Mouse (Mus musculus) MEL (cell line): Measurements from ENCODE around the gene Isy1. TPM values are rescaled to one million over a fixed set of nuclear protein-coding genes. Genes with fewer than 3 reads are reported as not detected.

ENCODE experiments used
- DNase-seq: peaks from one replicate; pipeline ENCODE4 v3.0.0; 2011; ENCODE audit warnings: low read depth, low spot score
- H3K27ac ChIP-seq: 2 replicates; pipeline ENCODE4 v1.5.1; 2012; ENCODE audit warnings: low read depth, mild to moderate bottlenecking, control low read depth, low read length, moderate library complexity; ENCODE audit not compliant: control insufficient read depth
- H3K27me3 ChIP-seq, 2 experiments: fragments of 150-350 bp in 1 of 2; sonication (generic) in 1 of 2; 2 replicates each; pipeline ENCODE4 v1.6.1; 2012; ENCODE audit warnings: low read length in 2 of 2, mild to moderate bottlenecking in 2 of 2, improper control_type of control experiment in 1 of 2, moderate library complexity in 1 of 2; ENCODE audit not compliant: insufficient read depth in 2 of 2, control insufficient read depth in 1 of 2
- H3K36me3 ChIP-seq, 2 experiments: 2 replicates each; pipeline ENCODE4 v1.6.1; 2012 to 2014; ENCODE audit warnings: low read length in 2 of 2, improper control_type of control experiment in 1 of 2, inconsistent platforms in 1 of 2, mild to moderate bottlenecking in 1 of 2; ENCODE audit not compliant: insufficient read depth in 2 of 2, control insufficient read depth in 1 of 2
- H3K4me1 ChIP-seq, 2 experiments: fragments of 150-350 bp in 1 of 2; sonication (generic) in 1 of 2; 2 replicates each; pipeline ENCODE4 v1.6.1; 2012; ENCODE audit warnings: low read length in 2 of 2, improper control_type of control experiment in 1 of 2, mild to moderate bottlenecking in 1 of 2; ENCODE audit not compliant: insufficient read depth in 2 of 2, control insufficient read depth in 1 of 2
- H3K4me3 ChIP-seq, 2 experiments: fragments of 150-350 bp in 1 of 2; sonication (generic) in 1 of 2; 2 replicates each; pipeline ENCODE4 v1.5.1; 2012; ENCODE audit warnings: low read depth in 2 of 2, low read length in 2 of 2, mild to moderate bottlenecking in 2 of 2, moderate library complexity in 2 of 2, control low read depth in 1 of 2, improper control_type of control experiment in 1 of 2; ENCODE audit not compliant: control insufficient read depth in 1 of 2, insufficient read depth in 1 of 2
- H3K79me2 ChIP-seq: 2 replicates; pipeline ENCODE4 v1.6.1; 2012; ENCODE audit warnings: mild to moderate bottlenecking, low read length, moderate library complexity; ENCODE audit not compliant: control insufficient read depth, poor library complexity, insufficient read depth
- H3K9ac ChIP-seq: 2 replicates; pipeline ENCODE4 v1.6.1; 2012; ENCODE audit warnings: low read depth, mild to moderate bottlenecking, control low read depth, low read length, moderate library complexity; ENCODE audit not compliant: control insufficient read depth, poor library complexity, severe bottlenecking
- H3K9me3 ChIP-seq: fragments of 150-350 bp; sonication (generic); replicated peaks from 2 replicates; pipeline ENCODE4 v1.6.1; 2012; ENCODE audit warnings: mild to moderate bottlenecking, low read length, improper control_type of control experiment, moderate library complexity; ENCODE audit not compliant: insufficient read depth
- E2F4 ChIP-seq: IDR thresholded peaks from 2 replicates; pipeline ENCODE4 v1.6.1; 2011; ENCODE audit warnings: low read depth, low read length, improper control_type of control experiment, borderline replicate concordance
- ELF1 ChIP-seq: IDR thresholded peaks from 2 replicates; pipeline ENCODE4 v1.6.1; 2014; ENCODE audit warnings: low read depth, mild to moderate bottlenecking, inconsistent platforms, low read length, improper control_type of control experiment, moderate library complexity
- EP300 ChIP-seq, 2 experiments: IDR thresholded peaks; 2 replicates each; pipeline ENCODE4 v1.6.1; 2011; ENCODE audit warnings: improper control_type of control experiment in 2 of 2, low read length in 2 of 2, low read depth in 1 of 2, mild to moderate bottlenecking in 1 of 2
- ETS1 ChIP-seq: IDR thresholded peaks from 2 replicates; pipeline ENCODE4 v1.6.1; 2012; ENCODE audit warnings: low read depth, mild to moderate bottlenecking, inconsistent platforms, low read length, improper control_type of control experiment, moderate library complexity
- GABPA ChIP-seq: IDR thresholded peaks from 2 replicates; pipeline ENCODE4 v1.6.1; 2012; ENCODE audit warnings: low read depth, mild to moderate bottlenecking, inconsistent platforms, low read length, improper control_type of control experiment, moderate library complexity
- GATA1 ChIP-seq: IDR thresholded peaks from 2 replicates; pipeline ENCODE4 v1.6.1; 2011; ENCODE audit warnings: low read depth, low read length, improper control_type of control experiment
- JUND ChIP-seq: IDR thresholded peaks from 2 replicates; pipeline ENCODE4 v1.6.1; 2011; ENCODE audit warnings: low read depth, mild to moderate bottlenecking, improper control_type of control experiment, low read length
- KAT2A ChIP-seq: conservative IDR thresholded peaks from 2 replicates; pipeline ENCODE4 v1.6.1; 2012; ENCODE audit warnings: low read depth, low read length, improper control_type of control experiment, inconsistent platforms
- MAFK ChIP-seq: IDR thresholded peaks from 2 replicates; pipeline ENCODE4 v1.6.1; 2011; ENCODE audit warnings: low read depth, mild to moderate bottlenecking, low read length, improper control_type of control experiment, borderline replicate concordance
- MAX ChIP-seq: IDR thresholded peaks from 2 replicates; pipeline ENCODE4 v1.6.1; 2011; ENCODE audit warnings: low read length, improper control_type of control experiment
- MEF2A ChIP-seq: IDR thresholded peaks from 2 replicates; pipeline ENCODE4 v1.6.1; 2014; ENCODE audit warnings: low read depth, mild to moderate bottlenecking, inconsistent platforms, low read length, improper control_type of control experiment; ENCODE audit not compliant: poor library complexity, insufficient replicate concordance, severe bottlenecking; ENCODE audit errors: extremely low read depth
- MXI1 ChIP-seq: IDR thresholded peaks from 2 replicates; pipeline ENCODE4 v1.6.1; 2011; ENCODE audit warnings: mild to moderate bottlenecking, low read depth, low read length, improper control_type of control experiment
- MYB ChIP-seq: IDR thresholded peaks from 2 replicates; pipeline ENCODE4 v1.6.1; 2011; ENCODE audit warnings: mild to moderate bottlenecking, low read depth, low read length, improper control_type of control experiment
- MYC ChIP-seq: IDR thresholded peaks from 2 replicates; pipeline ENCODE4 v1.6.1; 2011; ENCODE audit warnings: low read depth, mild to moderate bottlenecking, low read length, improper control_type of control experiment, moderate library complexity
- NELFE ChIP-seq: IDR thresholded peaks from 2 replicates; pipeline ENCODE4 v1.6.1; 2011; ENCODE audit warnings: low read depth, low read length, improper control_type of control experiment
- NRF1 ChIP-seq: IDR thresholded peaks from 2 replicates; pipeline ENCODE4 v1.6.1; 2014; ENCODE audit warnings: low read depth, mild to moderate bottlenecking, inconsistent platforms, low read length, improper control_type of control experiment, moderate library complexity; ENCODE audit not compliant: poor library complexity, insufficient read depth, severe bottlenecking
- RCOR1 ChIP-seq: IDR thresholded peaks from 2 replicates; pipeline ENCODE4 v1.6.1; 2012; ENCODE audit warnings: low read depth, mild to moderate bottlenecking, inconsistent platforms, low read length, improper control_type of control experiment
- SIN3A ChIP-seq: IDR thresholded peaks from 2 replicates; pipeline ENCODE4 v1.6.1; 2012; ENCODE audit warnings: low read length, improper control_type of control experiment, inconsistent platforms
- TCF12 ChIP-seq: IDR thresholded peaks from 2 replicates; pipeline ENCODE4 v1.6.1; 2014; ENCODE audit warnings: low read depth, mild to moderate bottlenecking, inconsistent platforms, low read length, improper control_type of control experiment, moderate library complexity
- USF2 ChIP-seq, 2 experiments: IDR thresholded peaks; 2 replicates each; pipeline ENCODE4 v1.6.1; 2011 to 2012; ENCODE audit warnings: improper control_type of control experiment in 2 of 2, low read length in 2 of 2, borderline replicate concordance in 1 of 2, inconsistent platforms in 1 of 2, low read depth in 1 of 2, mild to moderate bottlenecking in 1 of 2; ENCODE audit not compliant: insufficient read depth in 1 of 2
- ZC3H11A ChIP-seq: IDR thresholded peaks from 2 replicates; pipeline ENCODE4 v1.6.1; 2012; ENCODE audit warnings: low read depth, mild to moderate bottlenecking, inconsistent platforms, low read length, improper control_type of control experiment
- ZMIZ1 ChIP-seq: IDR thresholded peaks from 2 replicates; pipeline ENCODE4 v1.6.1; 2012; ENCODE audit warnings: low read depth, mild to moderate bottlenecking, inconsistent platforms, low read length, improper control_type of control experiment, moderate library complexity
- polyA plus RNA-seq, 2 experiments: library from polyadenylated mRNA; stranded (reverse) in 1 of 2; unstranded in 1 of 2; fragments of >175 nt in 1 of 2; fragments of >200 nt in 1 of 2; gene quantifications; 2 replicates each; pipeline versions ENCODE4 v1.2.1 to v1.2.4; 2012; ENCODE audit warnings: low replicate concordance in 2 of 2, low read depth in 1 of 2; ENCODE audit not compliant: insufficient read length in 2 of 2, insufficient read depth in 1 of 2, missing spikeins in 1 of 2
- total RNA-seq: library from RNA; depleted of rRNA; stranded (reverse); fragments of 300-350 nt; gene quantifications from 2 replicates; pipeline ENCODE4 v1.2.3, GENCODE M21; 2012

Isy1 gene
- total and polyA plus RNA-seq, 3 experiments, result 64.5 to 115 TPM; not detected in 1

- Histone ChIP-seq H3K9ac (no peak overlapping the region), H3K36me3 (peaks cover 0 to 16% of the 10 kb centered on the region in 2 experiments; a peak in 2 of 4 replicates), H3K27ac (no peak overlapping the region), H3K79me2 (no peaks in the 10 kb centered on the region; the same call in 1 of the 2 replicates), H3K4me1 (peaks cover 6 to 8% of the 10 kb centered on the region in 2 experiments; a peak in 2 of 4 replicates), H3K9me3 (no peaks in the 10 kb centered on the region), H3K4me3 (no peak overlapping the region), H3K27me3 (no peaks in the 10 kb centered on the region)
- no peak for DNase-seq
- TF ChIP-seq TCF12 (no peak), KAT2A (no peak), MYC (no peak), NELFE (no peak)
These were observed 34.6 kb downstream of the Isy1 start for GRCm38 (mm10) chr6:87804036-87804435.

GRCm38 (mm10) chr6:87802462-87802861 is 36.1 kb downstream of the Isy1 start:
- Histone ChIP-seq H3K36me3 (peaks cover 0 to 5% of the 10 kb centered on the region in 2 experiments; a peak in 2 of 4 replicates), H3K27ac (no peak overlapping the region), H3K79me2 (no peaks in the 10 kb centered on the region), H3K4me1 (peaks cover 4% of the 10 kb centered on the region in 2 experiments; a peak in 2 of 4 replicates), H3K9me3 (no peaks in the 10 kb centered on the region), H3K9ac (no peak overlapping the region), H3K4me3 (no peak overlapping the region), H3K27me3 (no peaks in the 10 kb centered on the region)
- DNase-seq, result no peak
- no peak for TF ChIP-seq NELFE
- TF ChIP-seq KAT2A, result no peak
- no peak for TF ChIP-seq MYC
- no peak for TF ChIP-seq EP300 (IDR thresholded peaks at IDR 0.05; ENCODE audit: low read depth in 1 of 2, low read length in 2 of 2)
- no peak for TF ChIP-seq MAX
- TF ChIP-seq ZC3H11A, result no peak
- TF ChIP-seq RCOR1, result no peak
- TF ChIP-seq, all 39 proteins: peak for 0

GRCm38 (mm10) chr6:87799576-87799975 is 39.0 kb downstream of the Isy1 start:
- no peak for DNase-seq
- H3K9ac ChIP-seq, result no peak overlapping the region
- H3K4me3 ChIP-seq, result no peak overlapping the region
- TF ChIP-seq EP300 (IDR thresholded peaks at IDR 0.05; ENCODE audit: low read depth in 1 of 2, low read length in 2 of 2), result no peak
- TF ChIP-seq E2F4, result no peak
- TF ChIP-seq MAX, result no peak
- no peak for TF ChIP-seq NRF1
- TF ChIP-seq MEF2A, result no peak
- no peak for TF ChIP-seq GABPA
- no peak for TF ChIP-seq ELF1
- TF ChIP-seq GATA1, result no peak
- TF ChIP-seq MXI1, result no peak
- no peak for TF ChIP-seq NELFE
- TF ChIP-seq JUND, result no peak
- no peak for TF ChIP-seq ETS1
- no peak for TF ChIP-seq MAFK
- no peak for TF ChIP-seq ZMIZ1
- TF ChIP-seq SIN3A, result no peak
- no peak for TF ChIP-seq MYB
- no peak for TF ChIP-seq USF2 (IDR thresholded peaks at IDR 0.05; ENCODE audit: borderline replicate concordance in 1 of 2, insufficient read depth in 1 of 2, low read depth in 1 of 2, low read length in 2 of 2)
- H3K27me3 ChIP-seq, result no peaks in the 10 kb centered on the region
- no peaks in the 10 kb centered on the region for H3K79me2 ChIP-seq
- H3K9me3 ChIP-seq, result no peaks in the 10 kb centered on the region
- no peaks in the 10 kb centered on the region for H3K4me1 ChIP-seq
- no peak overlapping the region for H3K27ac ChIP-seq
- H3K36me3 ChIP-seq, result no peaks in the 10 kb centered on the region
